Mouse (Mus musculus): ENCODE measurements at regions not wholly inside any gene's neighbourhood (a gene's known extent, or its start where the extent isn't known, plus 50 kb on each side); places are given as distances from the start of the nearest gene placed in this dataset.
"Not testable (repeated sequence)": the region's sequence is repeated elsewhere in the genome, so short reads cannot be mapped to it uniquely, and the experiment has no call there.

GRCm38 (mm10) chrX:50602881-50603280 lies 174.6 kb upstream of the Olfr1324 start:
- peak in 1 of 2 experiments; percentile 92 for DNase-seq (ENCODE audit: low spot score in 2 of 2)

GRCm38 (mm10) chrX:50602461-50602875 lies 174.2 kb upstream of the Olfr1324 start:
- DNase-seq (ENCODE audit: low spot score in 2 of 2): peak in 1 of 2 experiments; percentile 54

- peak in 1 of 2 experiments; percentile 89 for DNase-seq (ENCODE audit: low spot score in 2 of 2)
These were observed 172.0 kb upstream of the Olfr1324 start for GRCm38 (mm10) chrX:50600262-50600661.

DNA sequence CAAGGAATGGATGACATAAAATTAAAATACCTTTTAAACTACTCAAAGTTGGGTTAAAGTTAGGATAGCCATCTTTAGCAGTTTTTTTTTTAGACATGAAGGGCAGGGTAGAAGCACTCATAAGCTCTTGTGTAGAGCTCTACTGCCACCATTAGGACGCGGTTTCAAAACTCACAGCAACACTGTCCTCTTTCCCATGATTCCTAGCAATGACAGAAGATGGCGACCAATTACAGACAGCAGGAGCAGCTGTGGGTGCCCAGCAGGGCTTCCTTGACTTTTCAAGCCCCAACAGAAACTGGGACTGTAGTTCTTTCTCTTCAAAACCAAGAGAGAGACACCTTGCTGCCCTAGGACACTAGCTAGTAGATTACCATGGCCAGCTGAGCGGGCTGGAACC lies 171.5 kb upstream of the Olfr1324 start:
- DNase-seq (ENCODE audit: low spot score in 2 of 2): peak in 1 of 2 experiments; percentile 77

- not testable (repeated sequence) for DNase-seq (ENCODE audit: low spot score in 2 of 2)
These were observed 169.3 kb upstream of the Olfr1324 start for GRCm38 (mm10) chrX:50597626-50598025.

GRCm38 (mm10) chrX:50597105-50597504 lies 168.8 kb upstream of the Olfr1324 start:
- DNase-seq (ENCODE audit: low spot score in 2 of 2): peak in 1 of 2 experiments; percentile 56

DNA sequence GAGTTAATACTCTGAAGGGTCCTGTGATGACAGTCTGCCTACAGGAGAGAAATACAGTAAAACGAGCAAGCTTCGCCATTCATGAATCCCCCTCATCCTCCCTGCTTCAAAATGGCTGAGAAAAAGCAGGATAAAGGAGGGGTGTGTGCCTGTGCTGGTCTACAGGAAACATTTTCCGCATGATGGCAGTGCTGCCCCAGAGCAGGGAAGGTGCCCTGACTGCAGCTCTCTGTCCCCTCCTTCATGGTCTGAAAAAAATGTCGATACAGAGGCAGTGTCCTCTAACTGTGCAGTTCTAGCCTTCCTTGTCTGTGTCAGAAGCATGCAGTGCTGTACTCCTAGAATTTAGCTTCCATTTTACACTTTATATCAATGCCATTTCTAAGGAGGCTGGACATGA lies 166.7 kb upstream of the Olfr1324 start:
- not testable (repeated sequence) for DNase-seq (ENCODE audit: low spot score in 2 of 2)

GRCm38 (mm10) chrX:50591477-50591876 lies 163.2 kb upstream of the Olfr1324 start:
- DNase-seq (ENCODE audit: low spot score in 2 of 2): no peak

DNA sequence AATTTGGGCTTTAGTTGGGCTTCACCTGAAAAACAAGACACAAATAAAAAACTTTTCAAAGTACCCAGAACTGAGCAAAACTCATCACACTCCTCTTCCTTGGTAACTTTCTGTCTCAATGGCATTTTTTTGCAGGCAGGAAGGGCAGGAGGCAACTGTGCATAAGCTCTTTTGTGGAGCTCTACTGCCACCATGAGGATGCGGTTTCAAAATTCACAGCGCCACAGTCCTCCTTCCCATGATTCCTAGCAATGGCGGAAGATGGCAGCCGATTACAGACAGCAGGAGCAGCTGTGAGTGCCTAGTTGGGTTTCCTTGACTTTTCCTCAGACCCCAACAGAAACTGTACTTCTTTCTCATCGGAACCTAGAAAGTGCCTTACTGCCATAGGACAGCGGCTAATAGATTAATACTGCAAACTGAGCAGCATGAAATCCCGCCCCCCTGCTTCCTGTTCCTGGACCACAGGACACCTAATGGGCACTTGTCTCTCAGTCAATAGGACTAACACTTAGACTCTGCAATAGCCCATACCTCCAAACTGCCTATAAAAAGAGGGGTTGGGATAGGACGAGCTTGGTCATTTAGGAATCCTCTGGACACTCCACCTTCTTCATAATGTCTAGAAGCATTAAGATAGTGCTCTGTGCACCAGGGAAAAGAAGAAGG lies 162.5 kb upstream of the Olfr1324 start:
- peak in 1 of 2 experiments; percentile 66 for DNase-seq (ENCODE audit: low spot score in 2 of 2)

DNA sequence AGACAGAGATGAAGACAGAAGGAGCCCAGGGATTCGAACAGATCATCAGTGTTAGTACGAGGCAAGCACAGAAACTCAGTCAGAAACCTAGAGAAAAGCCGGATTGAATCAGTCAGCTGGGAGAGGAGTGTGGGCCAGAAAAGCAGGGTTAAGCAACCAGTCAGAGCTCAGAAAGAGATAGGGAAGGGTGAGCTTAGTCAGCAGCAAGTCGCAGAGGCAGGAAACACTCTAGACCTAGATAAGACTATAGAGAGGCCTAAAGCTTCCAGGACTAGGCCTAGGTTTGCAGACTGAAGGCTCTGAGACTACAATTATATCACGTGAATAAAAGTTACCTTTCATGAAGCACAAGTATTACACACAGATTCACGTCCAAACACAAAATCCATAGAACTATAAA lies 160.6 kb upstream of the Olfr1324 start:
- no peak for DNase-seq (ENCODE audit: low spot score in 2 of 2)

- DNase-seq (ENCODE audit: low spot score in 2 of 2): peak in 1 of 2 experiments; percentile 55
These were observed 155.7 kb upstream of the Olfr1324 start for GRCm38 (mm10) chrX:50583741-50584580.

GRCm38 (mm10) chrX:50580200-50580599 lies 151.9 kb upstream of the Olfr1324 start:
- peak in 1 of 2 experiments; percentile 62 for DNase-seq (ENCODE audit: low spot score in 2 of 2)

- DNase-seq (ENCODE audit: low spot score in 2 of 2): peak in 1 of 2 experiments; percentile 76
These were observed 148.5 kb upstream of the Olfr1324 start for GRCm38 (mm10) chrX:50576824-50577223.

DNA sequence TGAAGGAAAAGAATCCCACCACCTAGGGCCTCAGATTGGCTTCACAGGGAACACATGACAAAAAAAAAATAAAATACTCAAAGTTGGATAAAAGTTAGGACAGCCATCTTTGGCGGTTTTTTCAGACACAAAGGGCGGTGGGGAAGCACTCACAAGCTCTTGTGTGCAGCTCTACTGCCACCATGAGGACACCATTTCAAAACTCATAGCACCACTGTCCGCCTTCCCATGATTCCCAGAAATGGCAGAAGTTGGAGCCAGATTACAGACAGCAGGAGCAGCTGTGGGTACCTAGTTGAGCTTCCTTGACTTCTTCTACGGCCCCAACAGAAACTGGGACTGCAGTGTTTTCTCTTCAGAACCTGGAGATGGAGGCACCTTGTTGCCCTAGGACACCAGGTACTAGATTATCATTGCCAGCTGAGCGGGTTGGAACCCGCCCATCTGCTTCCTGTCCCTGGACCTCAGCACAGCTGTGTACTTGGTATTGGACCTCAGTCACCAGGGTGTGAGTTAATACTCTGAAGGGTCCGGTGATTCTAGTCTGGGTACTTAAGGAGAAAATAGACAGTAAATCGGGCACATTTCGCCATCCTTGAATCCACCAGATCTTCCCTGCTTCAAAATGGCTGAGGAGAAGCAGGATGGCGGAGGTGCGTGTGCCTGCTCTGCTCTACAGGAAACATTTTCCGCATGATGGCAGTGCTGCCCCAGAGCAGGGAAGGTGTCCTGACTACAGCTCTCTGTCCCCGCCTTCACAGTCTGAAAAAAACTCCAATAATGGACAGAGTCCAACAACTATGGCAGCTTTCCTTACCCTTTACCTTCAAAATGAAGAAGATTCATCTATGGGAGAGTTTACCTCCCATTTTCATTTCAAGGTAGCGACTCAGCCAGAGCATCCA lies 144.1 kb upstream of the Olfr1324 start:
- peak in 1 of 2 experiments; percentile 85 for DNase-seq (ENCODE audit: low spot score in 2 of 2)

DNA sequence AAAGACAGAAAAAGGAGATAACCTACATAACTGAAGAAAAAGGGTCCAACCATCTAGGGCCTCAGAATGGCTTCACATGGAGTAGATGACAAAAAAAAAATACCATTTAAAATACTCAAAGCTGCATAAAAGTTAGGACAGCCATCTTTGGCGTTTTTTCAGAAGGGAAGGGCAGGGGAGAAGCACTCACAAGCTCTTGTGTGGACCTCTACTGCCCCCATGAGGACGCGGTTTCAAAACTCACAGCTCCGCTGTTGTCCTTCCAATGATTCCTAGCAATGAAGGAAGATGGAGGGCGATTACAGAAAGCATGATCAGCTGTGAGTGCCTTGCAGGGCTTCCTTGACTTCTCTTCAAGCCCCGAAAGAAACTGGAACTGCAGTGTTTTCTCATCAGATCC lies 140.8 kb upstream of the Olfr1324 start:
- peak in 1 of 2 experiments; percentile 51 for DNase-seq (ENCODE audit: low spot score in 2 of 2)

DNA sequence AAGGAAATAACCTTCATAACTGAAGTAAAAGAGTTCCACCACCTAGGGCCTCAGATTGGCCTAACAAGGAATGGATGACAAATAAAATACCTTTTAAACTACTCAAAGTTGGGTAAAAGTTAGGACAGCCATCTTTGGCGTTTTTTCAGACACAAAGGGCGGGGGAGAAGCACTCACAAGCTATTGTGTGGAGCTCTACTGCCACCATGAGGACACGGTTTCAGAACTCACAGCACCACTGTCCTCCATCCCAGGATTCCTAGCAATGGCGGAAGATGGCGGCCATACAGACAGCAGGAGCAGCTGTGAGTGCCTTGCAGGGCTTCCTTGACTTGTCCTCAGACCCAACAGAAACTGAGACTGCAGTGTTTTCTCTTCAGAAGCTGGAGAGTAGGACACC lies 138.0 kb upstream of the Olfr1324 start:
- peak in 1 of 2 experiments; percentile 63 for DNase-seq (ENCODE audit: low spot score in 2 of 2)

DNA sequence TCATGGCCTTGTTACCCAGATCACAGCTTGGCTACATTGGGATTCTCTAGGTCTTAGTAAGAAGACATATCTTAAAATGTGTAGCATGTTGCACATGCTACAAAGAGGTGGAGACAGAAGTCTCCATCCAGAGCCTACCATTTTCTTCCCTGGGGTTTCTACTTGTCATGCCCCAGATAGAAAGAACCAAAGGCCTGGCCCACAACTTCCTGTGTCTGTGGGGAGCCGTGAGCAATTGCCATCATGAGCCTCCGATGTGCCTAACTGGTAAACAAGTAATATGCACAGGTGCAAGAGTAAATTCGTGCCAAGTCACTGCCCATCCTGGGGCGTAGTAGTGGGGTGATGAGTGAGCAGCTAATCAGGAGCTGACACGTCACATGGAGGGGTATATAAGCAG lies 136.7 kb upstream of the Olfr1324 start:
- not testable (repeated sequence) for DNase-seq (ENCODE audit: low spot score in 2 of 2)

GRCm38 (mm10) chrX:50560915-50561314 lies 132.6 kb upstream of the Olfr1324 start:
- peak in 1 of 2 experiments; percentile 40 for DNase-seq (ENCODE audit: low spot score in 2 of 2)

GRCm38 (mm10) chrX:50550297-50550696 lies 122.0 kb upstream of the Olfr1324 start:
- peak in 1 of 2 experiments; percentile 39 for DNase-seq (ENCODE audit: low spot score in 2 of 2)

GRCm38 (mm10) chrX:50549713-50550112 lies 121.4 kb upstream of the Olfr1324 start:
- DNase-seq (ENCODE audit: low spot score in 2 of 2): peak in 1 of 2 experiments; percentile 66

- not testable (repeated sequence) for DNase-seq (ENCODE audit: low spot score in 2 of 2)
These were observed 109.5 kb upstream of the Olfr1324 start for GRCm38 (mm10) chrX:50537785-50538159.

Data from left cerebral cortex, adult 8-10 months (tissue).